Mouse (Mus musculus): ENCODE data around the gene Tmem97. TPM values are rescaled to one million over a fixed set of nuclear protein-coding genes. Genes with fewer than 3 reads are reported as not detected.
"Not testable (repeated sequence)": the region's sequence is repeated elsewhere in the genome, so short reads cannot be mapped to it uniquely, and the experiment has no call there.

Gene Tmem97
- polyA plus RNA-seq (2016; fragmentation: Nextera tagmentation; extraction: Ambion mirVana), result 111 and 128 TPM in 2 replicates

GRCm38 (mm10) chr11:78550168-78551058 lies at the start of gene Tmem97:
Tmem97 (minus strand) TSS chr11:78550777.
- ATAC-seq, result peak; percentile 100
- peak within 1 kb of the TSS; percentile 83 for H3K4me3 ChIP-seq
- no peaks in the 10 kb centered on the region for H3K27me3 ChIP-seq (replicated peaks)
- peaks cover 14% of the 10 kb centered on the region for H3K36me3 ChIP-seq
- peak within 1 kb of the TSS; percentile 91 for H3K4me2 ChIP-seq
- WGBS (ENCODE audit: insufficient replicate concordance), result under 1% methylated on average over 60 of the region's 60 CpGs
- peak within 1 kb of the TSS; percentile 84 for H3K27ac ChIP-seq
- peak within 1 kb of the TSS; percentile 84 for H3K9ac ChIP-seq
- 0 out of 2 replicates have a peak, but pooled peaks cover 4% of the 10 kb centered on the region for H3K9me3 ChIP-seq (replicated peaks)
- H3K4me1 ChIP-seq, result peaks cover 53% of the 10 kb centered on the region

- no peaks in the 10 kb centered on the region for H3K9me3 ChIP-seq (replicated peaks)
- H3K4me1 ChIP-seq, result peaks cover 20% of the 10 kb centered on the region
- no peak overlapping the region for H3K27ac ChIP-seq
- WGBS (ENCODE audit: insufficient replicate concordance), result 46% methylated on average over 4 of the region's 4 CpGs
- ATAC-seq, result no peak
- H3K4me2 ChIP-seq, result no peak overlapping the region
- H3K4me3 ChIP-seq, result no peak overlapping the region
- H3K36me3 ChIP-seq, result no peaks in the 10 kb centered on the region; the same call in 1 of the 2 replicates
- H3K9ac ChIP-seq, result no peak overlapping the region
- H3K27me3 ChIP-seq (replicated peaks), result no peaks in the 10 kb centered on the region
These were observed 49.5 kb upstream of the Tmem97 start for GRCm38 (mm10) chr11:78600051-78600450.

- Histone ChIP-seq H3K36me3 (no peaks in the 10 kb centered on the region), H3K27me3 (replicated peaks) (no peaks in the 10 kb centered on the region), H3K4me3 (no peak overlapping the region), H3K4me2 (no peak overlapping the region), H3K9ac (no peak overlapping the region), H3K27ac (no peak overlapping the region), H3K4me1 (peaks cover 24% of the 10 kb centered on the region), H3K9me3 (replicated peaks) (no peaks in the 10 kb centered on the region)
- ATAC-seq, result no peak
- WGBS (ENCODE audit: insufficient replicate concordance), result 67% methylated on average over 3 of the region's 3 CpGs
These were observed 48.3 kb upstream of the Tmem97 start for GRCm38 (mm10) chr11:78598763-78599415.

GRCm38 (mm10) chr11:78596750-78597149 lies 46.2 kb upstream of the Tmem97 start:
- Histone ChIP-seq H3K36me3 (no peaks in the 10 kb centered on the region), H3K9me3 (replicated peaks) (no peaks in the 10 kb centered on the region), H3K4me3 (no peak overlapping the region), H3K27ac (no peak overlapping the region), H3K4me2 (no peak overlapping the region), H3K27me3 (replicated peaks) (no peaks in the 10 kb centered on the region), H3K4me1 (peaks cover 24% of the 10 kb centered on the region), H3K9ac (no peak overlapping the region)
- ATAC-seq, result no peak

GRCm38 (mm10) chr11:78595773-78596172 lies 45.2 kb upstream of the Tmem97 start:
- Histone ChIP-seq H3K9me3 (replicated peaks) (no peaks in the 10 kb centered on the region), H3K9ac (no peak overlapping the region), H3K27ac (no peak overlapping the region), H3K36me3 (peaks cover 1% of the 10 kb centered on the region; the same call in 1 of the 2 replicates), H3K27me3 (replicated peaks) (no peaks in the 10 kb centered on the region), H3K4me1 (peaks cover 23% of the 10 kb centered on the region), H3K4me3 (no peak overlapping the region), H3K4me2 (no peak overlapping the region)
- ATAC-seq, result no peak
- WGBS (ENCODE audit: insufficient replicate concordance), result 53% methylated on average over 2 of the region's 2 CpGs

GRCm38 (mm10) chr11:78594271-78594964 lies 43.8 kb upstream of the Tmem97 start:
- ATAC-seq, result no peak
- H3K27ac ChIP-seq, result no peak overlapping the region
- no peaks in the 10 kb centered on the region for H3K27me3 ChIP-seq (replicated peaks)
- H3K4me2 ChIP-seq, result no peak overlapping the region
- peaks cover 18% of the 10 kb centered on the region for H3K4me1 ChIP-seq
- 76% methylated on average over 6 of the region's 6 CpGs for WGBS (ENCODE audit: insufficient replicate concordance)
- no peak overlapping the region for H3K9ac ChIP-seq
- peaks cover 4% of the 10 kb centered on the region; the same call in 1 of the 2 replicates for H3K36me3 ChIP-seq
- no peak overlapping the region for H3K4me3 ChIP-seq
- no peaks in the 10 kb centered on the region for H3K9me3 ChIP-seq (replicated peaks)

- H3K36me3 ChIP-seq, result peaks cover 20% of the 10 kb centered on the region
- not testable (repeated sequence) for H3K9me3 ChIP-seq (replicated peaks); H3K9ac ChIP-seq; H3K4me2 ChIP-seq; H3K27me3 ChIP-seq (replicated peaks); H3K4me1 ChIP-seq; ATAC-seq; H3K4me3 ChIP-seq; H3K27ac ChIP-seq
- 57% methylated on average over 1 of the region's 1 CpGs for WGBS (ENCODE audit: insufficient replicate concordance)
These were observed 37.1 kb upstream of the Tmem97 start for GRCm38 (mm10) chr11:78587677-78588076.

- no peak overlapping the region for H3K9ac ChIP-seq
- H3K4me3 ChIP-seq, result no peak overlapping the region
- no peak for ATAC-seq
- peaks cover 31% of the 10 kb centered on the region for H3K36me3 ChIP-seq
- peaks cover 9% of the 10 kb centered on the region for H3K4me1 ChIP-seq
- no peaks in the 10 kb centered on the region for H3K9me3 ChIP-seq (replicated peaks)
- H3K27ac ChIP-seq, result no peak overlapping the region
- no peaks in the 10 kb centered on the region for H3K27me3 ChIP-seq (replicated peaks)
- H3K4me2 ChIP-seq, result no peak overlapping the region
These were observed 35.5 kb upstream of the Tmem97 start for GRCm38 (mm10) chr11:78586099-78586498.

- peaks cover 43% of the 10 kb centered on the region for H3K36me3 ChIP-seq
- H3K4me2 ChIP-seq, result no peak overlapping the region
- peaks cover 9% of the 10 kb centered on the region for H3K4me1 ChIP-seq
- no peak for ATAC-seq
- WGBS (ENCODE audit: insufficient replicate concordance), result 46% methylated on average over 6 of the region's 6 CpGs
- H3K9ac ChIP-seq, result no peak overlapping the region
- H3K27ac ChIP-seq, result no peak overlapping the region
- no peaks in the 10 kb centered on the region for H3K27me3 ChIP-seq (replicated peaks)
- H3K4me3 ChIP-seq, result no peak overlapping the region
- H3K9me3 ChIP-seq (replicated peaks), result no peaks in the 10 kb centered on the region
These were observed 32.3 kb upstream of the Tmem97 start for GRCm38 (mm10) chr11:78582848-78583247.

GRCm38 (mm10) chr11:78574975-78575374 lies 24.4 kb upstream of the Tmem97 start:
- ATAC-seq, result peak; percentile 37; the same call in 1 of the 2 replicates
- Histone ChIP-seq H3K9ac (no peak overlapping the region), H3K27me3 (replicated peaks) (no peaks in the 10 kb centered on the region), H3K4me2 (no peak overlapping the region), H3K4me3 (no peak overlapping the region), H3K27ac (no peak overlapping the region; the same call in 1 of the 2 replicates), H3K9me3 (replicated peaks) (no peaks in the 10 kb centered on the region), H3K4me1 (0 out of 2 replicates have a peak, but pooled peaks cover 5% of the 10 kb centered on the region), H3K36me3 (peaks cover 46% of the 10 kb centered on the region)
- WGBS (ENCODE audit: insufficient replicate concordance), result 70% methylated on average over 2 of the region's 2 CpGs

- 0 out of 2 replicates have a peak, but pooled peaks cover 9% of the 10 kb centered on the region for H3K4me1 ChIP-seq
- H3K9ac ChIP-seq, result no peak overlapping the region
- peaks cover 45% of the 10 kb centered on the region for H3K36me3 ChIP-seq
- ATAC-seq, result no peak
- no peak overlapping the region for H3K4me2 ChIP-seq
- H3K9me3 ChIP-seq (replicated peaks), result no peaks in the 10 kb centered on the region
- no peaks in the 10 kb centered on the region for H3K27me3 ChIP-seq (replicated peaks)
- peak overlapping the region; percentile 22; the same call in 1 of the 2 replicates for H3K27ac ChIP-seq
- H3K4me3 ChIP-seq, result no peak overlapping the region
- 72% methylated on average over 3 of the region's 3 CpGs for WGBS (ENCODE audit: insufficient replicate concordance)
These were observed 24.0 kb upstream of the Tmem97 start for GRCm38 (mm10) chr11:78574536-78574935.

GRCm38 (mm10) chr11:78574031-78574430 lies 23.5 kb upstream of the Tmem97 start:
- H3K9ac ChIP-seq; ATAC-seq; H3K27me3 ChIP-seq (replicated peaks); H3K9me3 ChIP-seq (replicated peaks); H3K4me2 ChIP-seq; H3K27ac ChIP-seq; H3K4me3 ChIP-seq: not testable (repeated sequence)
- Histone ChIP-seq H3K4me1 (peaks cover 14% of the 10 kb centered on the region; the same call in 1 of the 2 replicates), H3K36me3 (peaks cover 44% of the 10 kb centered on the region)
- WGBS (ENCODE audit: insufficient replicate concordance), result 83% methylated on average over 4 of the region's 4 CpGs
